Mouse (Mus musculus) hindbrain, embryonic 13.5 days (tissue): ENCODE measurements at regions not wholly inside any gene's neighbourhood (a gene's known extent, or its start where the extent isn't known, plus 50 kb on each side); places are given as distances from the start of the nearest gene placed in this dataset.

ENCODE experiments used
- ATAC-seq: fragments of 200-750 bp; cut with Nextera tagmentation; 2 replicates; pipeline ENCODE4 v1.8.0; 2017; ENCODE audit warnings: moderate TSS enrichment; ENCODE audit not compliant: low FRiP score
- H3K27ac ChIP-seq: fragments of 300-500 bp; sonication (generic); 2 replicates; pipeline ENCODE4 v1.5.1; 2015; ENCODE audit warnings: inconsistent platforms, mild to moderate bottlenecking, moderate library complexity
- H3K27me3 ChIP-seq: fragments of 300-500 bp; sonication (generic); 2 replicates; pipeline ENCODE4 v1.6.1; 2015; ENCODE audit warnings: mild to moderate bottlenecking, inconsistent platforms
- H3K36me3 ChIP-seq: fragments of 300-500 bp; sonication (generic); 2 replicates; pipeline ENCODE4 v1.6.1; 2015; ENCODE audit warnings: mild to moderate bottlenecking, inconsistent platforms
- H3K4me1 ChIP-seq: fragments of 300-500 bp; sonication (generic); replicated peaks from 2 replicates; pipeline ENCODE4 v1.6.1; 2015; ENCODE audit warnings: inconsistent platforms
- H3K4me2 ChIP-seq: fragments of 300-500 bp; sonication (generic); 2 replicates; pipeline ENCODE4 v1.6.1; 2015; ENCODE audit warnings: inconsistent platforms, mild to moderate bottlenecking, moderate library complexity
- H3K4me3 ChIP-seq: fragments of 300-500 bp; sonication (generic); 2 replicates; pipeline ENCODE4 v1.5.1; 2015; ENCODE audit warnings: mild to moderate bottlenecking, inconsistent platforms
- H3K9ac ChIP-seq: fragments of 300-500 bp; sonication (generic); 2 replicates; pipeline ENCODE4 v1.6.1; 2015; ENCODE audit warnings: mild to moderate bottlenecking, inconsistent platforms
- H3K9me3 ChIP-seq: fragments of 300-500 bp; sonication (generic); 2 replicates; pipeline ENCODE4 v1.6.1; 2016; ENCODE audit warnings: inconsistent platforms
- whole genome bisulfite sequencing: fragments of 180-500 bp; shearing (Covaris S2); methylation state at CpG from one replicate; pipeline ENCODE4 v1.1.7; 2015; 5-methylcytosine and 5-hydroxymethylcytosine counted together

- H3K27ac ChIP-seq: no peak overlapping the region
- H3K4me1 ChIP-seq: peaks cover 5% of the 10 kb centered on the region
- H3K4me2 ChIP-seq: no peak overlapping the region
- 34% methylated on average over 3 of the region's 3 CpGs for WGBS
- H3K4me3 ChIP-seq: no peak overlapping the region
- no peaks in the 10 kb centered on the region for H3K9me3 ChIP-seq
- peaks cover 7% of the 10 kb centered on the region; the same call in 1 of the 2 replicates for H3K27me3 ChIP-seq
- H3K9ac ChIP-seq: no peak overlapping the region
- no peaks in the 10 kb centered on the region for H3K36me3 ChIP-seq
- no peak for ATAC-seq
Observed at GRCm38 (mm10) chr6:64797600-64797999, 68.7 kb downstream of the Atoh1 start.

GRCm38 (mm10) chr6:64798804-64799203, 69.9 kb downstream of the Atoh1 start:
- WGBS: 67% methylated on average over 5 of the region's 5 CpGs
- Histone ChIP-seq H3K9ac (peak overlapping the region; percentile 60; the same call in 1 of the 2 replicates), H3K36me3 (no peaks in the 10 kb centered on the region), H3K4me3 (peak overlapping the region; percentile 49), H3K4me1 (peaks cover 5% of the 10 kb centered on the region), H3K27me3 (peaks cover 7% of the 10 kb centered on the region; the same call in 1 of the 2 replicates), H3K4me2 (peak overlapping the region; percentile 81), H3K9me3 (no peaks in the 10 kb centered on the region), H3K27ac (no peak overlapping the region)
- peak; percentile 59 for ATAC-seq

- Histone ChIP-seq H3K4me2 (peak overlapping the region; percentile 81), H3K27ac (no peak overlapping the region), H3K4me1 (peaks cover 5% of the 10 kb centered on the region), H3K27me3 (peaks cover 7% of the 10 kb centered on the region; the same call in 1 of the 2 replicates), H3K9me3 (no peaks in the 10 kb centered on the region), H3K4me3 (peak overlapping the region; percentile 49), H3K36me3 (no peaks in the 10 kb centered on the region), H3K9ac (peak overlapping the region; percentile 60)
- ATAC-seq: peak; percentile 88
- WGBS: 8% methylated on average over 22 of the region's 22 CpGs
Observed at GRCm38 (mm10) chr6:64799306-64800001, 70.5 kb downstream of the Atoh1 start.

- H3K9me3 ChIP-seq: no peaks in the 10 kb centered on the region
- no peak overlapping the region for H3K4me3 ChIP-seq
- H3K27ac ChIP-seq: no peak overlapping the region
- no peak for ATAC-seq
- peaks cover 7% of the 10 kb centered on the region; the same call in 1 of the 2 replicates for H3K27me3 ChIP-seq
- H3K36me3 ChIP-seq: no peaks in the 10 kb centered on the region
- no peak overlapping the region for H3K9ac ChIP-seq
- WGBS: 35% methylated on average over 3 of the region's 3 CpGs
- no peak overlapping the region for H3K4me2 ChIP-seq
- peaks cover 5% of the 10 kb centered on the region for H3K4me1 ChIP-seq
Observed at GRCm38 (mm10) chr6:64800965-64801364, 72.0 kb downstream of the Atoh1 start.

GRCm38 (mm10) chr6:64815115-64815514, 86.2 kb downstream of the Atoh1 start:
- Histone ChIP-seq H3K9ac (no peak overlapping the region), H3K9me3 (no peaks in the 10 kb centered on the region), H3K27me3 (no peaks in the 10 kb centered on the region), H3K4me3 (no peak overlapping the region), H3K27ac (no peak overlapping the region), H3K36me3 (no peaks in the 10 kb centered on the region), H3K4me1 (no peaks in the 10 kb centered on the region), H3K4me2 (no peak overlapping the region)
- no peak for ATAC-seq
- WGBS: 92% methylated on average over 1 of the region's 1 CpGs

- Histone ChIP-seq H3K9ac (no peak overlapping the region), H3K9me3 (no peaks in the 10 kb centered on the region), H3K27ac (no peak overlapping the region), H3K36me3 (no peaks in the 10 kb centered on the region), H3K4me3 (no peak overlapping the region), H3K27me3 (no peaks in the 10 kb centered on the region), H3K4me1 (no peaks in the 10 kb centered on the region; the same call in 1 of the 2 replicates), H3K4me2 (no peak overlapping the region)
- no peak for ATAC-seq
- WGBS: 26% methylated on average over 4 of the region's 4 CpGs
Observed at GRCm38 (mm10) chr6:64849097-64849648, 120.2 kb downstream of the Atoh1 start.

- H3K36me3 ChIP-seq: no peaks in the 10 kb centered on the region
- no peak for ATAC-seq
- WGBS: 83% methylated on average over 4 of the region's 4 CpGs
- no peaks in the 10 kb centered on the region for H3K27me3 ChIP-seq
- H3K4me1 ChIP-seq: no peaks in the 10 kb centered on the region
- H3K4me3 ChIP-seq: no peak overlapping the region
- H3K9me3 ChIP-seq: no peaks in the 10 kb centered on the region
- H3K9ac ChIP-seq: no peak overlapping the region
- H3K4me2 ChIP-seq: no peak overlapping the region
- no peak overlapping the region for H3K27ac ChIP-seq
Observed at GRCm38 (mm10) chr6:64862901-64863300, 134.0 kb downstream of the Atoh1 start.

- Histone ChIP-seq H3K4me1 (no peaks in the 10 kb centered on the region), H3K36me3 (no peaks in the 10 kb centered on the region), H3K9ac (no peak overlapping the region), H3K4me2 (no peak overlapping the region), H3K9me3 (no peaks in the 10 kb centered on the region), H3K27me3 (no peaks in the 10 kb centered on the region), H3K27ac (no peak overlapping the region), H3K4me3 (no peak overlapping the region)
- whole genome bisulfite sequencing: 85% methylated on average over 5 of the region's 5 CpGs
- ATAC-seq: no peak
Observed at GRCm38 (mm10) chr6:64896420-64896819, 146.0 kb upstream of the Smarcad1 start.
